22 mouse cellular contexts compared by ENCODE assay signal in genomic region chr6:116854029-116854428, GRCm38 (mm10).
"Had no signal": no experiment of that assay in that cellular context is flagged by ENCODE, and none has a peak within 500 bp of the region (broad histone marks: within the 10 kb centered on the region; RNA-seq: fewer than 3 reads in every experiment).

No protein-coding gene starts in this region.

- H3K9me3 ChIP-seq: limb, embryonic 13.5 days; liver, embryonic 12.5 days; liver, embryonic 15.5 days; lung, embryonic 15.5 days; midbrain, embryonic 12.5 days; neural tube, embryonic 12.5 days; neural tube, embryonic 15.5 days; stomach, embryonic 15.5 days had no signal

- ATAC-seq: intestine, postnatal 0 days; liver, embryonic 12.5 days had no signal

- H3K4me3 ChIP-seq: layer of hippocampus, adult 2 months; limb, embryonic 13.5 days; liver, embryonic 12.5 days; liver, embryonic 15.5 days; lung, embryonic 15.5 days; midbrain, embryonic 12.5 days; neural tube, embryonic 12.5 days; neural tube, embryonic 15.5 days; stomach, embryonic 15.5 days had no signal

- H3K4me2 ChIP-seq: limb, embryonic 13.5 days; liver, embryonic 12.5 days; liver, embryonic 15.5 days; lung, embryonic 15.5 days; midbrain, embryonic 12.5 days; neural tube, embryonic 12.5 days; neural tube, embryonic 15.5 days; stomach, embryonic 15.5 days had no signal

- DNase-seq: kidney, adult 2 months; kidney, postnatal 25 days; layer of hippocampus, adult 9-11 months; liver; lung, adult 18-20 months; lung, postnatal 10 days; lung, postnatal 36 days; right cerebral cortex, adult 18-20 months; right cerebral cortex, postnatal 25 days; spleen, adult 18-20 months; thymus, postnatal 25 days had no signal

- H3K9ac ChIP-seq: limb, embryonic 13.5 days; liver, embryonic 12.5 days; liver, embryonic 15.5 days; lung, embryonic 15.5 days; midbrain, embryonic 12.5 days; neural tube, embryonic 12.5 days; neural tube, embryonic 15.5 days; stomach, embryonic 15.5 days had no signal

- H3K27me3 ChIP-seq: liver, embryonic 12.5 days; liver, embryonic 15.5 days; lung, embryonic 15.5 days; midbrain, embryonic 12.5 days; neural tube, embryonic 12.5 days; neural tube, embryonic 15.5 days; stomach, embryonic 15.5 days had no signal

- H3K27ac ChIP-seq: kidney, postnatal 0 days; layer of hippocampus, adult 2 months; limb, embryonic 13.5 days; liver, embryonic 12.5 days; liver, embryonic 15.5 days; lung, embryonic 15.5 days; midbrain, embryonic 12.5 days; neural tube, embryonic 12.5 days; neural tube, embryonic 15.5 days; stomach, embryonic 15.5 days had no signal

- H3K36me3 ChIP-seq: limb, embryonic 13.5 days; liver, embryonic 12.5 days; liver, embryonic 15.5 days; lung, embryonic 15.5 days; midbrain, embryonic 12.5 days; neural tube, embryonic 12.5 days; neural tube, embryonic 15.5 days; stomach, embryonic 15.5 days had no signal

- H3K4me1 ChIP-seq: liver, embryonic 12.5 days; liver, embryonic 15.5 days; lung, embryonic 15.5 days; midbrain, embryonic 12.5 days; neural tube, embryonic 12.5 days; neural tube, embryonic 15.5 days; stomach, embryonic 15.5 days had no signal
